Mouse (Mus musculus): ENCODE results near the gene Atp6v0e. TPM values are rescaled to one million over a fixed set of nuclear protein-coding genes. Genes with fewer than 3 reads are reported as not detected.

The Atp6v0e gene
- polyA plus RNA-seq (2016; fragmentation: Nextera tagmentation; extraction: Ambion mirVana), result 104 and 109 TPM in 2 replicates

- peak within 1 kb of the TSS; percentile 82 for H3K27ac ChIP-seq
- WGBS, result 2% methylated on average over 28 of the region's 28 CpGs
Measured at GRCm38 (mm10) chr17:26662978-26663683, at the start of gene Atp6v0e. Atp6v0e (plus strand) TSS chr17:26663231.

DNA sequence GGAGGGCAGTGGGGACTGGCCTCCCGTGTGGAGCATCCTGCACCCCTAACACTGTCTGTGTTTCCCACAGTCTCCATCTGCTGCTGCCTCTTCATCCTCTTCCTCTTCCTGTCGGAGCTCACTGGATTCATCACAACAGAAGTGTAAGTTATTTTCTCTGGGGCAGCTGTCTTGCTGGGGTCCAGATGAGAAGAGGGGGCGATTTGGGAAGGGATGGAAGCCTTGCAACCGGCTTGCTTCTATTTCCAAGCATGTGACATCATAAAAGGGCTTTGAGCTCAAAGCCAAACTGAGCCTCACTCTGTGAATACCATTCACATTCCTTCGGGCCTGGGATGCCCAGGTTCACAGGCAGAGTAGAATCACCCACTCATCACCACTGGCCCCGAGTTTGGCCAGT, 48.7 kb upstream of the Atp6v0e start:
- 86% methylated on average over 6 of the region's 6 CpGs for WGBS
- no peaks in the 10 kb centered on the region for H3K9me3 ChIP-seq
- H3K4me3 ChIP-seq, result no peak overlapping the region
- no peak for DNase-seq (ENCODE audit: extremely low spot score, low spot score)
- peaks cover 92% of the 10 kb centered on the region for H3K36me3 ChIP-seq (replicated peaks)
- H3K4me1 ChIP-seq, result no peaks in the 10 kb centered on the region
- H3K27me3 ChIP-seq (ENCODE audit: poor library complexity, severe bottlenecking), result no peaks in the 10 kb centered on the region
- no peak overlapping the region for H3K27ac ChIP-seq

More at GRCm38 (mm10) chr17:26662978-26663683, at the start of gene Atp6v0e:
- H3K36me3 ChIP-seq (replicated peaks), result no peaks in the 10 kb centered on the region
- H3K9me3 ChIP-seq, result no peaks in the 10 kb centered on the region
- H3K27me3 ChIP-seq (ENCODE audit: poor library complexity, severe bottlenecking), result no peaks in the 10 kb centered on the region
- H3K4me3 ChIP-seq, result peak within 1 kb of the TSS; percentile 78
- peaks cover 37% of the 10 kb centered on the region for H3K4me1 ChIP-seq
- DNase-seq (ENCODE audit: extremely low spot score, low spot score), result peak; percentile 96

GRCm38 (mm10) chr17:26614708-26615486, 48.1 kb upstream of the Atp6v0e start:
- H3K4me3 ChIP-seq, result no peak overlapping the region
- 83% methylated on average over 9 of the region's 9 CpGs for WGBS
- H3K27me3 ChIP-seq (ENCODE audit: poor library complexity, severe bottlenecking), result no peaks in the 10 kb centered on the region
- no peaks in the 10 kb centered on the region for H3K4me1 ChIP-seq
- no peak for DNase-seq (ENCODE audit: extremely low spot score, low spot score)
- H3K9me3 ChIP-seq, result no peaks in the 10 kb centered on the region
- H3K36me3 ChIP-seq (replicated peaks), result peaks cover 92% of the 10 kb centered on the region
- no peak overlapping the region for H3K27ac ChIP-seq

GRCm38 (mm10) chr17:26616696-26617095, 46.3 kb upstream of the Atp6v0e start:
- Histone ChIP-seq H3K27me3 (ENCODE audit: poor library complexity, severe bottlenecking) (no peaks in the 10 kb centered on the region), H3K36me3 (replicated peaks) (peaks cover 93% of the 10 kb centered on the region), H3K9me3 (no peaks in the 10 kb centered on the region), H3K4me3 (no peak overlapping the region), H3K4me1 (no peaks in the 10 kb centered on the region), H3K27ac (no peak overlapping the region)
- DNase-seq (ENCODE audit: extremely low spot score, low spot score), result no peak
- 95% methylated on average over 2 of the region's 2 CpGs for WGBS

DNA sequence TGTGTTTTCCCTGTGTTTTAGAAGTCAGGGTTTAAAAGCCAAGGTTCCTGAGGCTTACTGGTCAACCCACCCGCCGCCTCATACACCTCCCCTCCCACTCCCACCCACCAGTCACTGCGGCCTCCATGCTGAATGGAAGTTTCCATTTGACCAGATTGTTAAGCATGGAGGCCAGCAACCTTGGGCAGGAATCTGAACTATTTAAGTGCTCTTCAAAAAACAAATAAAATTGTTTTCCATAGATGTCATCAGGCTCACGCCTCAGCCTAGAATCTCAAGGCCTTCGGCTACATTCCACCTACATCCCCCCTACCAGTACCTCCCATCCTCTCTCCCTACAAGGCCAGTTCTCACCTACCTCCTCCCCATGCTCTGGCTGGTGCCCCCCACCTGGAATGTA, 44.5 kb upstream of the Atp6v0e start:
- Histone ChIP-seq H3K9me3 (no peaks in the 10 kb centered on the region), H3K4me3 (no peak overlapping the region), H3K4me1 (no peaks in the 10 kb centered on the region), H3K36me3 (replicated peaks) (peaks cover 88% of the 10 kb centered on the region), H3K27me3 (ENCODE audit: poor library complexity, severe bottlenecking) (no peaks in the 10 kb centered on the region), H3K27ac (no peak overlapping the region)
- 87% methylated on average over 5 of the region's 5 CpGs for WGBS
- no peak for DNase-seq (ENCODE audit: extremely low spot score, low spot score)

- H3K36me3 ChIP-seq (replicated peaks), result peaks cover 88% of the 10 kb centered on the region
- 88% methylated on average over 6 of the region's 6 CpGs for whole genome bisulfite sequencing
- DNase-seq (ENCODE audit: extremely low spot score, low spot score), result no peak
- no peaks in the 10 kb centered on the region for H3K9me3 ChIP-seq
- H3K4me1 ChIP-seq, result no peaks in the 10 kb centered on the region
- no peak overlapping the region for H3K4me3 ChIP-seq
- H3K27me3 ChIP-seq (ENCODE audit: poor library complexity, severe bottlenecking), result no peaks in the 10 kb centered on the region
- no peak overlapping the region for H3K27ac ChIP-seq
Measured at GRCm38 (mm10) chr17:26619577-26619976, 43.5 kb upstream of the Atp6v0e start.

DNA sequence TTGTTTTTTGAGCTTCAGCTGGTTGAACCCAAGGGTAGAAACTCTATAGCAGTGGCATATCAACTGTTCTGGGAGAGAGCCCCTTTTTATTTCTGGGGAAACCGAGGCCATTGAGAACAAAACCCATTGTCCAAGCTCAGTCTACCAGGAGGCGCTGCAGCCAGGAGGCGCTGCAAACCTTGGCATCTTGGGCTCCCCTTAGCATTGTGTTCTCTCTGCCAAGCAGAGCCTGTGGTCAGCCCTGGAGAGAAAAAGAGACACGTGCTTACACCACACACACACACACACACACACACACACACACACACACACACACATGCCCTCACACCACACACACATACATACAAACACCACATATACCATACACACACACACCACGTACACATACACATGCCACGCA, 42.7 kb upstream of the Atp6v0e start:
- H3K4me3 ChIP-seq, result no peak overlapping the region
- H3K27ac ChIP-seq, result no peak overlapping the region
- no peak for DNase-seq (ENCODE audit: extremely low spot score, low spot score)
- 92% methylated on average over 6 of the region's 6 CpGs for WGBS
- no peaks in the 10 kb centered on the region for H3K4me1 ChIP-seq
- H3K27me3 ChIP-seq (ENCODE audit: poor library complexity, severe bottlenecking), result no peaks in the 10 kb centered on the region
- no peaks in the 10 kb centered on the region for H3K9me3 ChIP-seq
- peaks cover 88% of the 10 kb centered on the region for H3K36me3 ChIP-seq (replicated peaks)

- H3K9me3 ChIP-seq, result no peaks in the 10 kb centered on the region
- no peak overlapping the region for H3K4me3 ChIP-seq
- H3K4me1 ChIP-seq, result no peaks in the 10 kb centered on the region
- peaks cover 88% of the 10 kb centered on the region for H3K36me3 ChIP-seq (replicated peaks)
- H3K27me3 ChIP-seq (ENCODE audit: poor library complexity, severe bottlenecking), result no peaks in the 10 kb centered on the region
- WGBS, result 92% methylated on average over 17 of the region's 17 CpGs
- no peak overlapping the region for H3K27ac ChIP-seq
- DNase-seq (ENCODE audit: extremely low spot score, low spot score), result no peak
Measured at GRCm38 (mm10) chr17:26620786-26621766, 42.0 kb upstream of the Atp6v0e start.

- DNase-seq (ENCODE audit: extremely low spot score, low spot score), result no peak
- no peaks in the 10 kb centered on the region for H3K27me3 ChIP-seq (ENCODE audit: poor library complexity, severe bottlenecking)
- WGBS, result 89% methylated on average over 5 of the region's 5 CpGs
- H3K4me3 ChIP-seq, result no peak overlapping the region
- H3K27ac ChIP-seq, result no peak overlapping the region
- no peaks in the 10 kb centered on the region for H3K4me1 ChIP-seq
- H3K9me3 ChIP-seq, result no peaks in the 10 kb centered on the region
- H3K36me3 ChIP-seq (replicated peaks), result peaks cover 88% of the 10 kb centered on the region
Measured at GRCm38 (mm10) chr17:26621912-26622311, 41.1 kb upstream of the Atp6v0e start.

DNA sequence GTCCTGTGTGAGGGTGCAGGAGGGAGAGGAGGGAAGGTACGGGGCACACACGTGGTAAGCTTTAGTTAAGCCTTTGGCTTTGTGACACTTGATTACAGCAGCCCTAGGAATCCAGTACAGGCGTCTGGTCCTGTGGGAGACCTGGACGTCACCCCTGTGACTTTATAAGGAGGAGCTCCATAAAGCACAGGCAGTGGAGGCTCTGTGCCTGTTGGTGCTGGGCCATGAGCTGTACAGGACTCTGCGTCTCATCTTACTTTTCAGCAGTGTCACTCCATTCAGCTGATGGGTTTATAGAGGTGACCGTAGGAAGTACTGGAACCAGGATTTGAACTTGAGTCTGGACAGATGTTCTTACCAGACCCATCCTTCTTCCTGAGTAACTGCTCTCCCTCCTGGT, 39.0 kb upstream of the Atp6v0e start:
- DNase-seq (ENCODE audit: extremely low spot score, low spot score), result no peak
- no peak overlapping the region for H3K27ac ChIP-seq
- H3K4me1 ChIP-seq, result no peaks in the 10 kb centered on the region
- H3K9me3 ChIP-seq, result no peaks in the 10 kb centered on the region
- H3K4me3 ChIP-seq, result no peak overlapping the region
- 92% methylated on average over 6 of the region's 6 CpGs for WGBS
- H3K36me3 ChIP-seq (replicated peaks), result peaks cover 88% of the 10 kb centered on the region
- H3K27me3 ChIP-seq (ENCODE audit: poor library complexity, severe bottlenecking), result no peaks in the 10 kb centered on the region

- no peak for DNase-seq (ENCODE audit: extremely low spot score, low spot score)
- no peak overlapping the region for H3K27ac ChIP-seq
- WGBS, result 96% methylated on average over 10 of the region's 10 CpGs
- no peaks in the 10 kb centered on the region for H3K4me1 ChIP-seq
- peaks cover 90% of the 10 kb centered on the region for H3K36me3 ChIP-seq (replicated peaks)
- no peak overlapping the region for H3K4me3 ChIP-seq
- H3K9me3 ChIP-seq, result no peaks in the 10 kb centered on the region
- H3K27me3 ChIP-seq (ENCODE audit: poor library complexity, severe bottlenecking), result no peaks in the 10 kb centered on the region
Measured at GRCm38 (mm10) chr17:26624999-26625398, 38.0 kb upstream of the Atp6v0e start.

DNA sequence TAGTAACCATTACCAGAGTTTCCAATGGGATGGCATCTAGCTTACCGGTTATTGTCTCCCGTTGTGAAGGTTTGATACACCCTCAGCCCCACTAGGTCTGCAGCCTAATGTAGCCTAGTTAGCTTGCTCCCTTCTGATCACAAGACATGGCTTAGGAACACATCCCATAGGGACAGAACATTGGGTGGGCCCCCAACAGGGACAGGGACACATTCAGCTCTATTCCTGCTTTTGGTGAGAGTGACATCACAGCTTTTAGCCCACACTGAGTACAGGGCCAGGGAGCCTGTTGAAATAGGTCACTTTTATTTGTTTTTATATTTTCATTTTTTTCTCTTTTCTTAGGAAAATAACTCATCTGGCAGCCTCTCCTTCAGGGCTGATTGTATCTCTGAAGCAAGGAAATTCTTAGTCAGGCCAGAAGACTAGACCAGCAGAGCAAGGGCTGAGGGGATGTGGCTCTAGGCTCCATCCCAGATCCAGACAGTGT, 37.5 kb upstream of the Atp6v0e start:
- Histone ChIP-seq H3K27me3 (ENCODE audit: poor library complexity, severe bottlenecking) (no peaks in the 10 kb centered on the region), H3K4me1 (no peaks in the 10 kb centered on the region), H3K9me3 (no peaks in the 10 kb centered on the region), H3K36me3 (replicated peaks) (peaks cover 90% of the 10 kb centered on the region), H3K4me3 (no peak overlapping the region), H3K27ac (no peak overlapping the region)
- DNase-seq (ENCODE audit: extremely low spot score, low spot score), result no peak
- 97% methylated on average over 2 of the region's 2 CpGs for WGBS
